Mouse (Mus musculus): Measurements from ENCODE around the gene Rps27. TPM values are rescaled to one million over a fixed set of nuclear protein-coding genes. Genes with fewer than 3 reads are reported as not detected.
A peak's percentile ranks its signal among the peaks of the same experiment; 100 is the strongest.
"Not testable (repeated sequence)": the region's sequence is repeated elsewhere in the genome, so short reads cannot be mapped to it uniquely, and the experiment has no call there.

Gene Rps27
- 100 to 1,000 TPM; 868 to 969 TPM for total RNA-seq (2021)
- long read RNA-seq, experiment 1, transcript Rps27-201 (4 exons, 345 nt): major isoform, 74 of 76 reads
- long read RNA-seq, experiment 1, partial matches to known transcripts: 0 of 76 reads
- long read RNA-seq, experiment 1, other reads (novel, unspliced or antisense): 0 of 76 reads
- long read RNA-seq, experiment 2, transcript Rps27-201 (4 exons, 345 nt): major isoform, 113 of 113 reads
- long read RNA-seq, experiment 2, partial matches to known transcripts: 0 of 113 reads
- long read RNA-seq, experiment 2, other reads (novel, unspliced or antisense): 0 of 113 reads

GRCm38 (mm10) chr3:90213377-90213866 lies at the start of gene Rps27, which contains the start of gene Rab13:
Gene Rps27 (minus strand): TSS chr3:90213651.
Gene Rab13 (plus strand): TSS chr3:90213695.
- intact Hi-C loops (cut with DNase I): loop anchor here (5.0 kb wide), 1 partner anchor 131 kb away; no protein-coding TSS in a partner anchor
- peak; percentile 79 to 87 for DNase-seq

DNA sequence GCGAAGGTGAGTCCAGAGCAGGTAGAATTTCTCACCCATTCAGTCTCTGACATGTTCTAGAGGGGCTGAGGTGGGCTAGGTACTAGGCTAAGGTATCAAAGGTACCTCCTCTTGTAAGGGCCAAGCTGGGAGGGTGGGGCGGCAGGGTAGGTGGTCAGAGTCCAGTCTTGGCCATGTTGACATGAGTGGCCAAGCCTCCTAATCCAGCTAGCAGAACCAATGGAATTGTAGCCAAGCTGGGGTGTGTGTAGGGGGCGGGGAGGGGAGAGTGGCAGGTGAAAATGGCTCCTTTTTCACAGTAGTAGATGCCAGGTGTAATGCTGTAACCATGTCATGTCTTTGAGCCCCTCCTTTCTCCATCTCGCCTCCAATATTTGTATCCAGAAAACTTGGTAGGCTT lies 45.1 kb upstream of the Rps27 start:
- intact Hi-C loops (cut with DNase I): no loop called here
- DNase-seq: no peak

- no peak for DNase-seq
- intact Hi-C loops (cut with DNase I): no loop called here
Measured at GRCm38 (mm10) chr3:90256731-90257530, 43.5 kb upstream of the Rps27 start.

- no peak for DNase-seq
- intact Hi-C loops (cut with DNase I): no loop called here
Measured at GRCm38 (mm10) chr3:90255784-90256353, 42.4 kb upstream of the Rps27 start.

DNA sequence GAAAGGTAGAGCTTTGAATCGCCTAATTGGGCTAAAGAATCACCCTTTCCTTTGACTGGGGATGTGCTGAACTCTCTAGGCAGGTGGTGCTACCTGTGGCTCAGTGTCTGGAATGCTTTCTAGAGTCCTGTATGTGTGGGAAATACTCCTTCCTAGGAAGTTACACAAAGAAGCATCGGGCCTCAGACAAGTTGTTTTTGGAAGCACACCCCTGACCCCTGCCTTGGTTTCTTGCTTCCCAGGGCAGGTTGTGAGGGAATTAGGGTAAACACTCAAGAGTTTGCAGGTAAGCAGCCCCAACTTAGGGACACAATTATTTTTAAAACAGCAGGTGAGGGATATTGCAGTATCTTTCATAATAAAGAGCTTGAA lies 41.7 kb upstream of the Rps27 start:
- DNase-seq: no peak
- intact Hi-C loops (cut with DNase I): no loop called here

DNA sequence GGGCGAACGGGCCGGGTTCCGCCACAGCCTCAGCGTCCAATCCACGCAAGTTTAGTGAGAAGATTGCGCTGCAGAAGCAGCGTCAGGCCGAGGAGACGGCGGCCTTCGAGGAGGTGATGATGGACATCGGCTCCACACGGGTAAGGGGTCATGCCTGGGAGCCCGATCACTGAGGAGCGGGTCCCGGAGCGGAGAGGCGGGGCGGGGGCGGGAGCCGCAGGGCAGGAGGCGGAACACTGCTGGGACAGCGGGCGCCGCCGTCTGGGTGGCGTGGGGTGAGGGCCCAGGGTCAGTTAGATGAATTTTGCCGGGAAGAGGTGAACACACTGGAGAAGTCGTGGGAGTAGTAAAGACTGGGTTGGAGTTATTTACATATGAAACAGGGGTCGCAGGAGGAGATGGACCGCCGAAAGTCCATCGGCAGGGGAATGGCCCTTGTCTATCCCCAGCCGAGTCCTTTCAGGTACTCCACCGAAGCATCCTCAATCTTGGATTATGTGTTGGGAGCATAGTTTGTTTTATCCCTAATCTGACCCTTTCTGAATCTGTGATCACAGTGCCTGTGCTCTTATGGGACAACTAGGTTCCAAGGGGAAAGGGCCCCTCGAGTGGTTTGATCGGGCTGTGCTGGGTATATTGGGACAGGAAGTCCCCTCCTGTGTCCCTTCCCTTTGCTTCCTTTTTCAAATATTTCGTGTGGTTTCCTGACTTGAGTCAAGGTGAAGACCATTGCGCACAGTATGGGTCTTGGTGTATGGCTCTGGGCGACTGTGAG lies 41.2 kb upstream of the Rps27 start:
- DNase-seq: peak in 1 of 2 experiments; percentile 63
- intact Hi-C loops (cut with DNase I): no loop called here

DNA sequence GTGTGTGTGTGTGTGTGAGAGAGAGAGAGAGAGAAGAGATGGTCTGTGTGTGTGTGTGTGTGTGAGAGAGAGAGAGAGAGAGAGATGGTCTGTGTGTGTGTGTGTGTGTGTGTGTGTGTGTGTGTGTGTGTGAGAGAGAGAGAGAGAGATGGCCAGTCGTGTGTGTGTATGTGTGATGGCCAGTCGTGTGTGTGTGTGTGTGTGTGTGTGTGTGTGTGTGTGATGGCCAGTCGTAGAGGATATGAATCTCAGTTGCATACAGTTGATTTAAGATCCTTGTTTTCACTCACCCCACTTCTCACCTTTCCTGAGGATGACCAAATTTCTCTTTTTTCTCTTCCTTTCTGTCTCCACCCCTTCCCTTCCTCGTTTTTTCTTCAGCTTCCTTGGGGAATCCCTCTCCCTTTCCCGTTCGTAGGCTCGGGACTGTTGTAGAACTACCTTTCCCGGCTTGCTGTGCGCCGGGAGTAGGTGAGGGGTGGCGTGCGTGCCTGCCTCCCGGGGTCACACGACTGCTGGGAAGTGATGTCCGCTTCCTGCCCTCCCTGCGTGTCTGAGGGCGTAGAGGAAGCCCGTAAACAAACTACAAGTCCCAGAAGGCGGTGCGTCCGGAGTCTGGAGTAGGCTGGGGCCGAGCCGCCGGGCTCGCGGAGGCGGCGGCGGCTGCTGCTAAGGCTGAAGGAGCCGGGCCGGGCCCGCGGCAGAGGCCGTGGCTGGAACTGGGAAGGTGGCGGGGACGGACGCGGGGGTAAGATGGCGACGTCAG lies 40.4 kb upstream of the Rps27 start, which contains the start of gene Crtc2:
TSS of gene Crtc2 (plus strand) at position 511 of the 766 bp plus-strand sequence.
- intact Hi-C loops (cut with DNase I): no loop called here
- DNase-seq: peak; percentile 93 to 94

GRCm38 (mm10) chr3:90253174-90253573 lies 39.7 kb upstream of the Rps27 start:
- DNase-seq; intact Hi-C loops (cut with DNase I): not testable (repeated sequence)

DNA sequence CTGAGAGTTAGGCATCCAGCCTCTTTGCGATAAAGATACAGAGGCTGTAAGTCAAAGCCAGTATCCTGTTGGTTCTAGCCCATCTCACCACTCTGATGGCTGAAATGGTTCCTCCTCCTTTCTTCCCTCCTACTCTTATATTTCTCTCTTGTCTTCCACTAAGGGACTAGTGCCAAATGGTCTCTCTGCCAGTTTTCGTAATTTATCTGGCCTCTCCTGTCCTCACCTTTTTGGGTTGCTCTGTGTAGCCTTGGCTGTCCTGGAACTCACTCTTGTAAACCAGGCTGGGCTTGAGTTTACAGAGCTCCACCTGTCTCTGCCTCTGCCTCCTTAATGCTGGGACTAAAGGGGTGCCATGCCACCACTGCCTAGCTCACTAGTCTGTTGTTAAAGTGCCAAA lies 39.2 kb upstream of the Rps27 start:
- intact Hi-C loops (cut with DNase I): not testable (repeated sequence)

DNA sequence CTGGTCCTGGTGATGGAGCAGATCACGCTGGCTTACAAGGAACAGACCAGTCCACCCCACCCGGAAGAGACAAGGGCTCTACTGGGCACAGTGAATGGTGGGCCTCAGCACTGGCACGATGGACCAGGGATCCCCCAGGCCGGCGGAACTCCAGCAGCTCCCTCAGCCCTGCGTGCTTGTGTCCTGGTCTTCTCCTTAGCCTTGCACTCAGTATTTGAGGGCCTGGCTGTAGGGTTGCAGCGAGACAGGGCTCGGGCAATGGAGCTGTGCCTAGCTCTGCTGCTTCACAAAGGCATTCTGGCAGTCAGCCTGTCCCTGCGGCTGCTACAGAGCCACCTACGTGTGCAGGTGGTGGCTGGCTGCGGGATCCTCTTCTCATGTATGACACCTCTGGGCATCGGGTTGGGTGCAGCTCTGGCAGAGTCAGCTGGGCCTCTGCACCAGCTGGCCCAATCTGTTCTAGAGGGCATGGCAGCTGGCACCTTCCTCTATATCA lies 38.3 kb upstream of the Rps27 start:
- intact Hi-C loops (cut with DNase I); DNase-seq: not testable (repeated sequence)

More for the DNA sequence above, 39.2 kb upstream of the Rps27 start:
- not testable (repeated sequence) for DNase-seq

DNA sequence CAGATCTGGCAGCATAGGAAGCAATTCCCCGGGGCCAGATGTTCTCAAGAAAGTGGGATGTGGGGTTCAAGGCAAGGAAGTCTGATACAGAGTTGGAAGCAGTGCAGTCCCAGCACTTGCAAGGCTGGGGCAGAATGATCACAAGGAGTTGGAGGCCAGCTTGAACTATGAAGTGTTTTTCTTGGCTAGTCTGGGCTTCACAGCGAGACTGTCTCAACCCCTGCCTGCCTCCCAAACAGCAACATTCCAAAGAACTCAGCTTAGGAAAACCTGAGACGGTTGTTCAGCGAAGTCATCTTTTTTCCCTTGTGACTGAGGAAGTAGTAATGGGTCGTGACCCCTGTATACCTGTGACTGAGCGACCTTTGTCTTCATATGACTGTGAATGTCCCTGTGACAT lies 37.3 kb upstream of the Rps27 start:
- no peak for DNase-seq
- intact Hi-C loops (cut with DNase I): no loop called here

- peak; percentile 30 to 42 for DNase-seq
- intact Hi-C loops (cut with DNase I): loop anchor here (2.0 kb wide), 1 partner anchor 28 kb away; no protein-coding TSS in a partner anchor
Measured at GRCm38 (mm10) chr3:90248746-90249100, 35.3 kb upstream of the Rps27 start.

DNA sequence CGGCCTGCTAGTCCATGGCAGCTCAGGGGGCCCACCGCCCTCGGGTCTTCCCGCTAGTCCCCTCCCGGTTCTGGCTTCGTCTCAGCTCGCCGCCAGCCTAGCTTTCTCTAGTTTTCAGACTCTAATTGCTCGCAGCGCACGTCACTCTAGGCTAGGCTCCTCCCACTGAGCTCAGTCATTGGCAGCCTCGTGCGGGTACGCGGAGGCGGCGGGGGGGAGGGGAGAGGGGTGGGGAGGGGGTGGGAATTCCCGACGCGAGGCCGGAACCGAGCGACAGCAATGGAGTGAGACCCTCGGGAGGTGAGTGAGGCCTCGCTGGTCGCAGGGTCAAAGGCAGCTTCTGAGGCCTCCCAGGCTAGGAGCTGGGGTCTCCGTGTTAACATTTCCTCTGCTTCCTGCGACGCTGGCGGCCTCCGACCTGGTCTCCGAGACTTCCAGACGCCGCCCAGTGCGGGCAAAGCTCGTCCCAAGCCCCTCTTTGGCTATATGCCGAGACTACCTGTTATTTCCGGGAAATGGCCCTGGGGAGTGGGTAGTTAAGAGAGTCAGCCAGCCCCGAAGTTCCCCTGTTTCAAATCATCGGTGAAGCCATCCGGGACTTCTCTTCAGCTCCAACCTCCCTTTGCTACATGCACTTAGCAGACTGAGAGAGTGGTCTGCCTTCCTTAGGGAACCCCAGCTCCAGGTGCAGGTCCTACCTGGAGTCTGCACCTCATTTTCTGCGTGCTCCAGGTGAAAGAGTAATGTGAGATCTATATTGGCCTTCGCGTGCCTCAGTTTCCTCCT lies 34.7 kb upstream of the Rps27 start, which contains the start of gene Slc39a1:
TSS of gene Slc39a1 (plus strand) at position 213 of the 786 bp plus-strand sequence.
- peak; percentile 91 to 95 for DNase-seq
- intact Hi-C loops (cut with DNase I): loop anchor here (2.0 kb wide), 1 partner anchor 27 kb away; no protein-coding TSS in a partner anchor

GRCm38 (mm10) chr3:90247630-90247959 lies 34.1 kb upstream of the Rps27 start:
- intact Hi-C loops (cut with DNase I): no loop called here
- no peak for DNase-seq

GRCm38 (mm10) chr3:90245406-90245805 lies 32.0 kb upstream of the Rps27 start:
- DNase-seq: no peak
- intact Hi-C loops (cut with DNase I): no loop called here

DNA sequence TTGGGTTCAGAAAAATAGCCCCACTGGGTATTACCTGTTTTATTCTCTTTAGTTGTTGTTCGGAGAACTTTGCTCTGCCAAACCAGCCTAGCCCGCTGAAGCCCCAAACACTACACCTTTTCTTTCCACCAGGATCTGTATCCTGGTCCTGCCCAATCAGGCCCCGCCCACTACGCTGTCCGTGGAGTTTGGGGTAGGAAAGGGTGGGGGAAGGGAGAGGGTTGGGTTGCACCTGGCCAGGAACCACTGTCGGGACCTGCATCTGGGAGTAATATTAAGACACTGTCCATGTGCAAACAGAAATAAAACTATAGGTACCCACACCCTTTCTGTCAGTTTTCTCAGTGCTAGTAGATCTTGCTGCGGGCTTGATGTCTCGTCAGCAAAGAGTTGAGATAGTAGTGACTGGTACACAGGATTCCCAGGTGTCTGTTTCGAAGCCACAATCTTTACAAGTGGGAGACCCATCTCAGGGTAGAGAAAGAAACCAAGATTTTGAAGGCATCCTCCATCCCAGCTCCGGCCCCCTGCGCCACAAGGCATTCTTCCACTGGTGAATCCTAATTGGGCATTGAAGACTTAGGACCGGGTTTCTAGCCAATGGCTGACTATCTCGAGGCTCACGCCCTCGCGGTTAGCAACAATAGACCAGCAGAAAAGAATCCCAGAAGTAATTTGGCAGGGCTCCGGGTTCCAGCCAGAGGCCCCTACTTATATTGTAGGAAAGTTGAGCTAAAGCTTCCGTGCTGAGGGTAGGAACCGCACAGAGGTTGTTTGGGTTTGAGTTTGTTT lies 29.7 kb upstream of the Rps27 start, which contains the start of gene Creb3l4:
TSS of gene Creb3l4 (minus strand) at position 529 of the 792 bp plus-strand sequence.
- DNase-seq: peak; percentile 49 to 59
- intact Hi-C loops (cut with DNase I): no loop called here

DNA sequence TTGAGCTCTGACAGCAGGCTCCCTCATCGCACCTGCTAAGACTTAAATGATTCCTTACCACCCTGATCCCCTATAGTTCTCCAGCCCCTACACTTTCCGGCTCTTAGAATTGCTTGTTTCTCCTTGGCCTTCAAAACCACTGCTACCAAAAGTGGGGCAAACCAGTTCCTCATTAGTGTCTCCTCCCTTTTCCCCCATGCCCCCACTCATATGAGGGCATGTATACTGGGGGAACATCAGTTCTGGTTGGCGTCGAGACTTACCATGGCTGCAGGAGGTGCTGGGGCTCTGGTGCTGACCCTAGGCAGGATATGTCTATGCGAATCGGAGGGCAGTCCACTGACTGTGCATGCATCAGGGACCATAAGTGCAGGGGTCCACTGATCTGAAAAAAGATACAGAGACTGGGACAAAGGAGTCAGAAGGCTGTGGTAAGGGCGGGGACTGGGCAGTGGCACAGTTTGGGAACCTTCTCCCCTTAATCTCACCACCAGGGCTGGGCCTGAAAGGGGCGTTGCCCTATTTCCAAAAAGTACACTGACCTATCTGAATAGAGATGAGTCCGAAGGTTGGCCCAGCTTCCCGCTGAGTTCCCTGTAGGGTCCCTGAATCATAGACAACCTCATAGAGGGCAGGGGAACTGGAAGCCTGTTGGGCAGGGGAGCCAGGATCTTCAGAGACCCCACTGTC lies 28.4 kb upstream of the Rps27 start:
- DNase-seq: no peak
- intact Hi-C loops (cut with DNase I): no loop called here
